Mouse (Mus musculus): ENCODE results near the gene Traip. TPM values are rescaled to one million over a fixed set of nuclear protein-coding genes. Genes with fewer than 3 reads are reported as not detected.
A peak's percentile ranks its signal among the peaks of the same experiment; 100 is the strongest.

The Traip gene
- polyA plus RNA-seq, 1 experiment from 2014 or later = 3.2 TPM

DNA sequence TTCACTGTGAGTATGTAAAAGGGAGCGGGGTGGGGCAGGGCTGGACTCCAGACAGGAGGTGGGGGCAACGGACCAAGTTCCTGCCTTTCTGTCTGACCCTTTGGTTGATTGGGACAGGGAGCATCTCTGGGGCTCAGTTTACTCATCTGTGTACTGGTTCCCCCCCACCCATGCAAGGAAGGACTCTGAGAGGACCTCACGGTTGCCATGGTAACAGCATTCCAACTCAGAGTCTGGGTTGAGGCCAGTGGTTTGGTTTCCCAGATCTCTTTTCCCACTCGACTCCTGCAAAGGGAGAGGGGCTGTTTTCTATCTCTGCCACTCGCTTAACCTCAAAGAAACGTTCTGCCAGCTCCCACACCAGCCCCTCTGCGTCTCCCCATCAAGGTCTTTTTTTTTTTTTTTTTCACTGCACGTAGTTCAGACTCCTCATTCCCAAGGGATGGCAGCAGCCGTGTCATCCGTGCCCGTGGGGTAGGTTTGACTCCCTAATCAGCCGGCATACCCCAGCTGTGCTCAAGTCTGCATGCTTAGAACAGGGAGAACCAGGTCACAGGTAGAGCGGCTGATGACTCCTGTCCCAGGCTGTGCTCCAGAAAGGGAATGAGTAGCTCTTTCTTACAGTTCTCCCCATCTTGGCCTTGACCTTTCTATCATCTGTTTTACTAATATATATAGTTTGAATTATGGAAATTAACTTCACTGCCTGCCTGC, 31.9 kb upstream of the Traip start:
- Histone ChIP-seq H3K27ac (ENCODE audit: low read depth, low read length) (no peak overlapping the region), H3K4me1 (replicated peaks; ENCODE audit: control insufficient read depth, insufficient read depth, low read length) (no peaks in the 10 kb centered on the region), H3K9me3 (ENCODE audit: control insufficient read depth) (no peaks in the 10 kb centered on the region), H3K27me3 (replicated peaks; ENCODE audit: control insufficient read depth, insufficient read depth, low read length) (no peaks in the 10 kb centered on the region), H3K36me3 (ENCODE audit: control insufficient read depth, insufficient read depth) (peaks cover 68% of the 10 kb centered on the region), H3K4me3 (ENCODE audit: low read depth, low read length) (no peak overlapping the region), H3K9ac (ENCODE audit: low read depth, low read length) (no peak overlapping the region), H3K4me2 (replicated peaks; ENCODE audit: low read depth) (no peak overlapping the region)
- TF ChIP-seq CTCF (IDR thresholded peaks at IDR 0.05; ENCODE audit: low read depth) = no peak
- no peak for ATAC-seq
- 49% methylated on average over 13 of the region's 13 CpGs for WGBS

DNA sequence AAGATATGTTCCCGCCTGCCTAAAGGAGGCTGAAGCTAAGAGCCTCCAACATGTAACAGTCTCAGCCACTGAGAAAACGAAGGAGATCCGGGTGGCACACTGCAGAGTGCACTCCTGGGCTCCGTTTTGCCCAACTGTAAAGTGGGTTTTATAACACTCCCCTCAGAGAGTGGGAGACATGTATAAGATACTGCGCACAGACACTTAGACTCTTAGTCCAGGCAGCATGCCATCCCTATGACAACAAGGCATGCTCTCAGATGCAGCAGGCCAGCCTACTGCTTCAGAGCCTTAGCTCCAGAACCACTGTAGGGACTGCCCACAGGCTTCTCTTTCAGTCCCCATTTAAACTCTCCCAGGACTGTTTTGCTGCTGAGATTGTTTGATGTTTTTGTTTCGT, 31.1 kb upstream of the Traip start:
- Histone ChIP-seq H3K4me3 (ENCODE audit: low read depth, low read length) (no peak overlapping the region), H3K36me3 (ENCODE audit: control insufficient read depth, insufficient read depth) (peaks cover 67% of the 10 kb centered on the region)

DNA sequence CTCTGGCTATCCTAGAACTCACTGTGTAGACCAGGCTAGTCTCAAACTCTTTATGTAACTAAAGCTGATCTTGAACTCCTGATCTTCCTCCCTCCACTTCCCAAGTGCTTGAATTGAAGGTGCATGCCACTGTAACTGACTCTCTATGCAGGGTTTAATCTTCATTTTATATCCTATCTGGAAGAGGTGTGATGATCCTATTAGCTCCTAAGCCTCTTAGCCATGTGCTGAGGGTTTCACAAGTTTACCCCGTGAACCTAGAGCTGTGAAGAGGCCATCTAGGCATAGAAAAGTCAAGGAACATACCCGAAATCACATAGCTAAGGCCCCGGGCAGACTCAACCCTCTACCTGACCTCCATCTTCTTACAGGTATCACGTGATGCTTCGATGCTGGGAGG, 30.5 kb upstream of the Traip start:
- Histone ChIP-seq H3K9me3 (ENCODE audit: control insufficient read depth) (no peaks in the 10 kb centered on the region), H3K4me3 (ENCODE audit: low read depth, low read length) (no peak overlapping the region), H3K27me3 (replicated peaks; ENCODE audit: control insufficient read depth, insufficient read depth, low read length) (no peaks in the 10 kb centered on the region), H3K27ac (ENCODE audit: low read depth, low read length) (no peak overlapping the region), H3K36me3 (ENCODE audit: control insufficient read depth, insufficient read depth) (peaks cover 62% of the 10 kb centered on the region), H3K4me2 (replicated peaks; ENCODE audit: low read depth) (no peak overlapping the region), H3K4me1 (replicated peaks; ENCODE audit: control insufficient read depth, insufficient read depth, low read length) (no peaks in the 10 kb centered on the region), H3K9ac (ENCODE audit: low read depth, low read length) (no peak overlapping the region)
- no peak for TF ChIP-seq CTCF (IDR thresholded peaks at IDR 0.05; ENCODE audit: low read depth)
- 84% methylated on average over 5 of the region's 5 CpGs for WGBS
- ATAC-seq = no peak

More for the DNA sequence above, 31.1 kb upstream of the Traip start:
- no peak for ATAC-seq
- Histone ChIP-seq H3K4me1 (replicated peaks; ENCODE audit: control insufficient read depth, insufficient read depth, low read length) (no peaks in the 10 kb centered on the region), H3K27ac (ENCODE audit: low read depth, low read length) (no peak overlapping the region), H3K9ac (ENCODE audit: low read depth, low read length) (no peak overlapping the region), H3K9me3 (ENCODE audit: control insufficient read depth) (no peaks in the 10 kb centered on the region), H3K27me3 (replicated peaks; ENCODE audit: control insufficient read depth, insufficient read depth, low read length) (no peaks in the 10 kb centered on the region), H3K4me2 (replicated peaks; ENCODE audit: low read depth) (no peak overlapping the region)
- WGBS = 85% methylated on average over 6 of the region's 6 CpGs
- no peak for TF ChIP-seq CTCF (IDR thresholded peaks at IDR 0.05; ENCODE audit: low read depth)

DNA sequence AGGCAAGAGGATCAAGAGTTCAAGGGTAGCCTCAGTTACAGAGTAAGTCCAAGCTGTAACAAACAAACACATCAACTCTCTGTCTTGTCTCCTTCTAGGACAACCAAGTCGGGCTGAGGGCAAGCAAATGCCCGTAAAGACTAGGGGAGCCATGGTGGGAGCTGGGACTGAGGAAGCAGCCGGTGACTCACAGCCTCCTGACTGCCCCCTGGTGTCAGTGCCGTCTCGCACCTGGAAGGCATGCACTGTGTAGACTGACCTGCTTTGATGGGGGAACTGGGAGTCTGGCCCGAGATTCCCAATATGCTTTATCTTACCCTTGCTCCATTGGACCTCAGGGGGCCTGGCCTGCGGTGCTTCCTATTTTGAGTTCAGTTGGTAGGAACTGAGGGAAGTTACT, 26.9 kb upstream of the Traip start:
- peak; percentile 84 for TF ChIP-seq CTCF (IDR thresholded peaks at IDR 0.05; ENCODE audit: low read depth)
- Histone ChIP-seq H3K27me3 (replicated peaks; ENCODE audit: control insufficient read depth, insufficient read depth, low read length) (no peaks in the 10 kb centered on the region), H3K36me3 (ENCODE audit: control insufficient read depth, insufficient read depth) (peaks cover 29% of the 10 kb centered on the region), H3K4me1 (replicated peaks; ENCODE audit: control insufficient read depth, insufficient read depth, low read length) (no peaks in the 10 kb centered on the region), H3K9me3 (ENCODE audit: control insufficient read depth) (no peaks in the 10 kb centered on the region), H3K27ac (ENCODE audit: low read depth, low read length) (no peak overlapping the region), H3K4me2 (replicated peaks; ENCODE audit: low read depth) (no peak overlapping the region), H3K4me3 (ENCODE audit: low read depth, low read length) (no peak overlapping the region), H3K9ac (ENCODE audit: low read depth, low read length) (no peak overlapping the region)
- 36% methylated on average over 7 of the region's 7 CpGs for WGBS
- ATAC-seq = peak; percentile 47; the same call in 1 of the 2 replicates

DNA sequence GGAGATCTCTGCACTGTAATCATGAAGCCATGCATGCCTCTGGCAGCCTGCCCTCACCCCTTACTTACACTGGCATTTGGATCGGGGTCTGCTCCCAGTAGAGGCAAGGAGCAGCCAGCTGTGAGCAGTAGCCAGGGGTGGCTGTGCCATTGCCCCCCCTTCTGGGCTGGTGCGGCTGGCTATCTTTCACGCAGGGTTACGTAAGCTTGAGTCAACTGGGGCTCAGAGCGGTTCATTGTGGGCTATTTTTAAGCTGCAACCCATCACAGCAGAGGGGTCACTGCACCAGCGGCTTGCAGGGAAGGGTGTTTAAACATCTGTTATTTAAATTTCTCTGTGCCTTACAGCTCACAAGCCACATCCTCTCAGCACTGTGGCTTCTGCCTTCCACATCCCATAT, 26.0 kb upstream of the Traip start:
- 55% methylated on average over 6 of the region's 6 CpGs for WGBS
- H3K36me3 ChIP-seq (ENCODE audit: control insufficient read depth, insufficient read depth) = peaks cover 21% of the 10 kb centered on the region
- no peaks in the 10 kb centered on the region for H3K4me1 ChIP-seq (replicated peaks; ENCODE audit: control insufficient read depth, insufficient read depth, low read length)
- no peak for TF ChIP-seq CTCF (IDR thresholded peaks at IDR 0.05; ENCODE audit: low read depth)
- no peaks in the 10 kb centered on the region for H3K9me3 ChIP-seq (ENCODE audit: control insufficient read depth)
- ATAC-seq = no peak
- 0 out of 2 replicates have a peak overlapping the region, but pooled peaks have one; percentile 13 for H3K9ac ChIP-seq (ENCODE audit: low read depth, low read length)
- H3K4me3 ChIP-seq (ENCODE audit: low read depth, low read length) = no peak overlapping the region
- H3K27me3 ChIP-seq (replicated peaks; ENCODE audit: control insufficient read depth, insufficient read depth, low read length) = no peaks in the 10 kb centered on the region
- H3K27ac ChIP-seq (ENCODE audit: low read depth, low read length) = no peak overlapping the region
- H3K4me2 ChIP-seq (replicated peaks; ENCODE audit: low read depth) = no peak overlapping the region

DNA sequence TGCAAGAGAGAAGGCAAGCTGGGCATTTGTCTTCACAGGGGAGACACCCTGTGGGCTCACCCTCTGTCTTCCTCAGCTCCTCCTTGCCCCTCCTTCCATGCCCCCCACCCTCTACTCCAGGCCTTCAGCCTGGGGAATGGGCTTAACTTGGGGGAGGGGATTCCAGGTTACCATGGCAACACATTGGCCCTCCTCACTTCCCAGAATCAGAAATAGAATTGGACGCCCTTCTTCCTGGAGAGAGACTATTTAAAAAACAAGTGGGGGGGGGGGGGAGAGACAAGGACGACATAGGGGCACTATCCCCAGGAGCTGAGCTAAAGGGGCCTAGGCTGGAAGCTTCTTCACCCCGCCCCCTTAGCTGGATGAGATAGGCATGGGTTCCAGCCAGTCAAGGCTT, 24.7 kb upstream of the Traip start:
- no peaks in the 10 kb centered on the region for H3K4me1 ChIP-seq (replicated peaks; ENCODE audit: control insufficient read depth, insufficient read depth, low read length)
- no peak for TF ChIP-seq CTCF (IDR thresholded peaks at IDR 0.05; ENCODE audit: low read depth)
- H3K9ac ChIP-seq (ENCODE audit: low read depth, low read length) = no peak overlapping the region
- H3K27ac ChIP-seq (ENCODE audit: low read depth, low read length) = no peak overlapping the region
- no peaks in the 10 kb centered on the region for H3K9me3 ChIP-seq (ENCODE audit: control insufficient read depth)
- no peak overlapping the region for H3K4me2 ChIP-seq (replicated peaks; ENCODE audit: low read depth)
- WGBS = 29% methylated on average over 3 of the region's 3 CpGs
- ATAC-seq = no peak
- H3K4me3 ChIP-seq (ENCODE audit: low read depth, low read length) = no peak overlapping the region
- H3K36me3 ChIP-seq (ENCODE audit: control insufficient read depth, insufficient read depth) = peaks cover 12% of the 10 kb centered on the region; the same call in 1 of the 2 replicates
- H3K27me3 ChIP-seq (replicated peaks; ENCODE audit: control insufficient read depth, insufficient read depth, low read length) = no peaks in the 10 kb centered on the region
